Mouse (Mus musculus) small intestine, adult 2 months (tissue): Measurements from ENCODE around the gene Adamtsl1.

Experiments
- CTCF ChIP-seq: fragments of 200-500 bp; IDR thresholded peaks from 2 replicates; pipeline ENCODE4 v1.5.1; 2012; ENCODE audit warnings: low read depth, mild to moderate bottlenecking, control low read depth, inconsistent platforms, low read length, moderate library complexity, mixed read lengths; ENCODE audit not compliant: insufficient replicate concordance, insufficient read length; ENCODE audit errors: extremely low read depth
- POLR2A ChIP-seq: fragments of 200-500 bp; IDR thresholded peaks from 2 replicates; pipeline ENCODE4 v1.6.1; 2012; ENCODE audit warnings: low read depth, mild to moderate bottlenecking, control low read depth, inconsistent platforms, low read length, moderate library complexity

DNA sequence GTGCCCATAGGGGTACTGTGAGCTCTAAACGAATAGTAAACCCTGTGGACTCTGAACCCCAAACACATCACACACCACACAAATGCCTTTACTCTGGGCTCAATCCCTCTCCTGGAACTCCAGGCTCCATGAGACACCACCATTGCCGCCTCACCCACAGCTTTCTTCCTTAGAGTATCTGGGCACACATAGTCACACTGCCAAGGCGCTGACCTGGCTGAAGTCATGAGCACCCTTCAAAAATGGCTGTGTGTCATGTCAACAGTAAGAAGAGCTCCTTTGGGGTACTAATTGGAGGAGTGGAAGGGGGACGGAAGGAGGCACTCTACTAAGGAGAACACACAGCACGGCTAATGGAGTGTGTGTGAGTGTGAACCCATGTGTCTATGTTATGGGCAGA lies 554.4 kb downstream of the Adamtsl1 start:
- TF ChIP-seq POLR2A, result no peak
- no peak for TF ChIP-seq CTCF
